Mouse (Mus musculus): Measurements from ENCODE around the gene Arpc1b. TPM values are rescaled to one million over a fixed set of nuclear protein-coding genes. Genes with fewer than 3 reads are reported as not detected.
A peak's percentile ranks its signal among the peaks of the same experiment; 100 is the strongest.

Arpc1b gene
- polyA plus RNA-seq, 1 experiment from 2014 or later = 354 TPM

DNA sequence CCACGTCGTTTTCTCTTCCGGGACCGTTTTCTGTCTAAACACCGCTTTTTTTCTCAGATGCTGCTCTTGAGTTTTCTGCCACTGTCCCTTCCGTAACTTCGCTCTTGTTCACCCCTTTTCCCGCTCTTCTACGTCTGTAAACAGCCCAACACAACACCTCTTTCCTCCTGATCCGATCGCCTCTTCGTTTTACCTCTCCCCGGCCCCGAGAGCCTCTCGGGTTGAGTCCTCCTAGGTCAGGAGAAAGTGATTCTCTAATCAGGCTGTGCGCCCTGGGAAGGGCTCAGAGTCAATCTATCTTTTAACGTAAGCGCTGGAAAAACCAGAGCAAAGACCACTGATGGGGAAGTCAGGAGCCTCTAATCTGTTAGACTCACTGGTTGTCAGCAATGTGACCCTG, 26.6 kb downstream of the Arpc1b start:
- Histone ChIP-seq H3K4me3 (ENCODE audit: low read length) (peak overlapping the region; percentile 92), H3K36me3 (ENCODE audit: insufficient read depth, low read length) (peaks cover 50% of the 10 kb centered on the region), H3K9me3 (ENCODE audit: low read length) (no peaks in the 10 kb centered on the region), H3K27ac (ENCODE audit: low read length) (peak overlapping the region; percentile 91), H3K4me1 (ENCODE audit: insufficient read depth, low read length) (peaks cover 21% of the 10 kb centered on the region), H3K4me2 (replicated peaks; ENCODE audit: low read depth, low read length) (peak overlapping the region; percentile 88), H3K27me3 (ENCODE audit: insufficient read depth, low read length) (no peaks in the 10 kb centered on the region), H3K9ac (replicated peaks; ENCODE audit: low read length) (peak overlapping the region; percentile 92)
- WGBS = under 1% methylated on average over 18 of the region's 18 CpGs
- ATAC-seq (ENCODE audit: low FRiP score, low TSS enrichment) = no peak

GRCm38 (mm10) chr5:145147748-145148147, 33.7 kb downstream of the Arpc1b start:
- WGBS = 89% methylated on average over 5 of the region's 5 CpGs
- no peak overlapping the region for H3K27ac ChIP-seq (ENCODE audit: low read length)
- peaks cover 91% of the 10 kb centered on the region for H3K36me3 ChIP-seq (ENCODE audit: insufficient read depth, low read length)
- ATAC-seq (ENCODE audit: low FRiP score, low TSS enrichment) = no peak
- H3K9ac ChIP-seq (replicated peaks; ENCODE audit: low read length) = no peak overlapping the region
- no peaks in the 10 kb centered on the region for H3K9me3 ChIP-seq (ENCODE audit: low read length)
- no peak overlapping the region for H3K4me2 ChIP-seq (replicated peaks; ENCODE audit: low read depth, low read length)
- no peaks in the 10 kb centered on the region for H3K27me3 ChIP-seq (ENCODE audit: insufficient read depth, low read length)
- no peaks in the 10 kb centered on the region for H3K4me1 ChIP-seq (ENCODE audit: insufficient read depth, low read length)
- H3K4me3 ChIP-seq (ENCODE audit: low read length) = no peak overlapping the region

GRCm38 (mm10) chr5:145149294-145149693, 35.3 kb downstream of the Arpc1b start:
- Histone ChIP-seq H3K9me3 (ENCODE audit: low read length) (no peaks in the 10 kb centered on the region), H3K4me3 (ENCODE audit: low read length) (no peak overlapping the region), H3K9ac (replicated peaks; ENCODE audit: low read length) (no peak overlapping the region), H3K27ac (ENCODE audit: low read length) (no peak overlapping the region), H3K4me1 (ENCODE audit: insufficient read depth, low read length) (no peaks in the 10 kb centered on the region), H3K27me3 (ENCODE audit: insufficient read depth, low read length) (no peaks in the 10 kb centered on the region), H3K4me2 (replicated peaks; ENCODE audit: low read depth, low read length) (no peak overlapping the region), H3K36me3 (ENCODE audit: insufficient read depth, low read length) (peaks cover 78% of the 10 kb centered on the region)
- WGBS = 93% methylated on average over 6 of the region's 6 CpGs
- no peak for ATAC-seq (ENCODE audit: low FRiP score, low TSS enrichment)

DNA sequence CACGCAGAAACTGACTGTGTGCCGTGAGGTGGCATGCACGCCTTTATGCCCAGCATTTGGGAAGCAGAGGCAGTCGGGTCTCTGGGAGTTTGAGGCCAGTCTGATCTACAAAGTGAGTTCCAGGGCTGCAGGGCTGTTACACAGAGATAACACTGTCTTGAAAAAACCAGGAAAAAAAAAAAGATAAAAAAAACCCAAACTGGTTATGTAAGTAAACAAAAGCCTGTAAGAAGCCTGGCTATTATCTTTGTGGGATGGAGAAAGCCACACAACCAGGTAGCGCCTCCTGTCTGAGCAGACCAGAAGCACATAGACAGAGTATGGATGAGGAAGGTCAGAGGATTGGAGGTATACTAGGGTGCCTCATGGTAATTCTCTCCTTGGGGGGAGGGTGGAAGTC, 38.7 kb downstream of the Arpc1b start:
- WGBS = 93% methylated on average over 5 of the region's 5 CpGs
- peaks cover 67% of the 10 kb centered on the region for H3K36me3 ChIP-seq (ENCODE audit: insufficient read depth, low read length)
- H3K4me1 ChIP-seq (ENCODE audit: insufficient read depth, low read length) = no peaks in the 10 kb centered on the region

GRCm38 (mm10) chr5:145161361-145161760, 47.3 kb downstream of the Arpc1b start:
- WGBS = 95% methylated on average over 14 of the region's 14 CpGs
- Histone ChIP-seq H3K27me3 (ENCODE audit: insufficient read depth, low read length) (no peaks in the 10 kb centered on the region), H3K9me3 (ENCODE audit: low read length) (no peaks in the 10 kb centered on the region), H3K27ac (ENCODE audit: low read length) (no peak overlapping the region), H3K4me3 (ENCODE audit: low read length) (no peak overlapping the region), H3K9ac (replicated peaks; ENCODE audit: low read length) (no peak overlapping the region), H3K4me2 (replicated peaks; ENCODE audit: low read depth, low read length) (no peak overlapping the region), H3K4me1 (ENCODE audit: insufficient read depth, low read length) (peaks cover 11% of the 10 kb centered on the region), H3K36me3 (ENCODE audit: insufficient read depth, low read length) (peaks cover 38% of the 10 kb centered on the region)
- no peak for ATAC-seq (ENCODE audit: low FRiP score, low TSS enrichment)

More for the DNA sequence above, 38.7 kb downstream of the Arpc1b start:
- no peak overlapping the region for H3K4me2 ChIP-seq (replicated peaks; ENCODE audit: low read depth, low read length)
- ATAC-seq (ENCODE audit: low FRiP score, low TSS enrichment) = no peak
- H3K27me3 ChIP-seq (ENCODE audit: insufficient read depth, low read length) = no peaks in the 10 kb centered on the region
- no peak overlapping the region for H3K9ac ChIP-seq (replicated peaks; ENCODE audit: low read length)
- H3K9me3 ChIP-seq (ENCODE audit: low read length) = no peaks in the 10 kb centered on the region
- H3K4me3 ChIP-seq (ENCODE audit: low read length) = no peak overlapping the region
- H3K27ac ChIP-seq (ENCODE audit: low read length) = no peak overlapping the region

- Histone ChIP-seq H3K27me3 (ENCODE audit: insufficient read depth, low read length) (no peaks in the 10 kb centered on the region), H3K4me1 (ENCODE audit: insufficient read depth, low read length) (peaks cover 23% of the 10 kb centered on the region), H3K9ac (replicated peaks; ENCODE audit: low read length) (peak overlapping the region; percentile 29; the same call in 1 of the 2 replicates), H3K36me3 (ENCODE audit: insufficient read depth, low read length) (peaks cover 19% of the 10 kb centered on the region), H3K27ac (ENCODE audit: low read length) (no peak overlapping the region), H3K4me3 (ENCODE audit: low read length) (no peak overlapping the region), H3K9me3 (ENCODE audit: low read length) (no peaks in the 10 kb centered on the region), H3K4me2 (replicated peaks; ENCODE audit: low read depth, low read length) (no peak overlapping the region)
- 42% methylated on average over 3 of the region's 3 CpGs for WGBS
- no peak for ATAC-seq (ENCODE audit: low FRiP score, low TSS enrichment)
Measured at GRCm38 (mm10) chr5:145164710-145165109, 50.7 kb downstream of the Arpc1b start.

DNA sequence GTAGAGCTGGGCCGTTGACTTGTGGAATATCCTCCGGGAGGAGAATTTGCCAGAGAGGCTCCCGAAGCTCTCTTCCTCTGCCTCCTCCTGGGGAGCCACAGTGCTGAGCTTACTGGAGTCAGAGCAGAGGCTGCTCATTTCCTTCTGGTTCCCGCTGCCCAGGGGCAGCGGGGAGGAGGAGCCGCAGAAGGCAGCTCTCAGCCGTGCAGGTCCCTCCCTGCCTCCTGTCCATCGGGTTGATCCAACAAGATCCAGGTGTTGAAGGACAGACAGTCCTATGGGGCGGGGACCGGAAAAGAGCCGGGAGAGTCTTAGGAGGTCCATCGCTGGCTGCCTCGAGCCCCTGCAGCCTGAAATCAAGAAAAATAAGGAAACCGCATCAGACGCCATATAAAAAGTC, 51.2 kb downstream of the Arpc1b start:
- Histone ChIP-seq H3K9me3 (ENCODE audit: low read length) (no peaks in the 10 kb centered on the region), H3K27ac (ENCODE audit: low read length) (no peak overlapping the region), H3K27me3 (ENCODE audit: insufficient read depth, low read length) (no peaks in the 10 kb centered on the region), H3K4me1 (ENCODE audit: insufficient read depth, low read length) (peaks cover 23% of the 10 kb centered on the region), H3K4me3 (ENCODE audit: low read length) (no peak overlapping the region), H3K9ac (replicated peaks; ENCODE audit: low read length) (peak overlapping the region; percentile 29; the same call in 1 of the 2 replicates), H3K4me2 (replicated peaks; ENCODE audit: low read depth, low read length) (no peak overlapping the region), H3K36me3 (ENCODE audit: insufficient read depth, low read length) (peaks cover 21% of the 10 kb centered on the region)
- WGBS = 81% methylated on average over 15 of the region's 15 CpGs
- no peak for ATAC-seq (ENCODE audit: low FRiP score, low TSS enrichment)

GRCm38 (mm10) chr5:145166536-145167305, 52.7 kb downstream of the Arpc1b start, which contains the start of the genes Ptcd1 and Cpsf4:
Gene Ptcd1, minus strand, starts transcription at chr5:145167108.
Gene Cpsf4, plus strand, starts transcription at chr5:145167213.
- under 1% methylated on average over 51 of the region's 51 CpGs for WGBS
- Histone ChIP-seq H3K4me1 (ENCODE audit: insufficient read depth, low read length) (peaks cover 23% of the 10 kb centered on the region), H3K9ac (replicated peaks; ENCODE audit: low read length) (peak within 1 kb of the TSS; percentile 96), H3K27ac (ENCODE audit: low read length) (peak within 1 kb of the TSS; percentile 92), H3K9me3 (ENCODE audit: low read length) (no peaks in the 10 kb centered on the region), H3K27me3 (ENCODE audit: insufficient read depth, low read length) (no peaks in the 10 kb centered on the region), H3K4me2 (replicated peaks; ENCODE audit: low read depth, low read length) (peak within 1 kb of the TSS; percentile 96), H3K36me3 (ENCODE audit: insufficient read depth, low read length) (peaks cover 33% of the 10 kb centered on the region), H3K4me3 (ENCODE audit: low read length) (peak within 1 kb of the TSS; percentile 99)
- peak; percentile 97 for ATAC-seq (ENCODE audit: low FRiP score, low TSS enrichment)

GRCm38 (mm10) chr5:145167306-145167661, 53.3 kb downstream of the Arpc1b start:
- ATAC-seq (ENCODE audit: low FRiP score, low TSS enrichment) = peak; percentile 53
- H3K27me3 ChIP-seq (ENCODE audit: insufficient read depth, low read length) = no peaks in the 10 kb centered on the region
- WGBS = 1% methylated on average over 28 of the region's 28 CpGs
- peak overlapping the region; percentile 96 for H3K4me2 ChIP-seq (replicated peaks; ENCODE audit: low read depth, low read length)
- peaks cover 37% of the 10 kb centered on the region for H3K36me3 ChIP-seq (ENCODE audit: insufficient read depth, low read length)
- peak overlapping the region; percentile 96 for H3K9ac ChIP-seq (replicated peaks; ENCODE audit: low read length)
- H3K4me1 ChIP-seq (ENCODE audit: insufficient read depth, low read length) = peaks cover 23% of the 10 kb centered on the region
- no peaks in the 10 kb centered on the region for H3K9me3 ChIP-seq (ENCODE audit: low read length)
- peak overlapping the region; percentile 99 for H3K4me3 ChIP-seq (ENCODE audit: low read length)
- H3K27ac ChIP-seq (ENCODE audit: low read length) = peak overlapping the region; percentile 79

DNA sequence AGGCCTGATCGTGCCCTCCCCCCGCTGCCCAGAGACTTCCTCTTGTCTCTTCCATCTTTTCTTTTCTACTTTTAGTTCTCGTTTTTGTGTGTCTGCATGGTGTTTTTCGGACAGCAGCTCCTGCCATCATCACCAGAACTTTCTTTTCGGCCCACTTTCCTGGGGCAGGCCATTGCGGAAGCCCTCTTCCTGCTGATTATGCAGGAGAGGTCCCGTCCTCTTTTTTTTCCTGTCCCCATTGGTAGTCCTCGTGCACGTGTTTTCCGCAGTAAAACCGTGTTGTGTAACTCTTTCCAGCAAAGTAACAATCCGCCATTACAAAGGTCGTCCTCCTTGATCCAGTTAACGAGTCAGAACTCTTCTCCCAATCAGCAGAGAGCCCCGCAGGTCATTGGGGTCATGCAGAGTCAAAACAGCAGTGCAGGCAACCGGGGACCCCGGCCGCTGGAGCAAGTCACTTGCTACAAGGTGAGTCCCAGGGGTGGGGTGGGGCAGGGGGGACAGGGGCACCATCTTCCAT, 64.5 kb downstream of the Arpc1b start:
- ATAC-seq (ENCODE audit: low FRiP score, low TSS enrichment) = no peak
- WGBS = 78% methylated on average over 18 of the region's 18 CpGs
- Histone ChIP-seq H3K4me2 (replicated peaks; ENCODE audit: low read depth, low read length) (no peak overlapping the region), H3K4me1 (ENCODE audit: insufficient read depth, low read length) (no peaks in the 10 kb centered on the region), H3K9ac (replicated peaks; ENCODE audit: low read length) (no peak overlapping the region), H3K27me3 (ENCODE audit: insufficient read depth, low read length) (no peaks in the 10 kb centered on the region), H3K36me3 (ENCODE audit: insufficient read depth, low read length) (peaks cover 84% of the 10 kb centered on the region), H3K27ac (ENCODE audit: low read length) (no peak overlapping the region), H3K9me3 (ENCODE audit: low read length) (no peaks in the 10 kb centered on the region), H3K4me3 (ENCODE audit: low read length) (no peak overlapping the region)
